Mouse (Mus musculus): Measurements from ENCODE around the gene L3mbtl3. TPM values are rescaled to one million over a fixed set of nuclear protein-coding genes. Genes with fewer than 3 reads are reported as not detected.

Gene L3mbtl3
- polyA plus RNA-seq, 1 experiment from 2014 or later, result 13.6 TPM

DNA sequence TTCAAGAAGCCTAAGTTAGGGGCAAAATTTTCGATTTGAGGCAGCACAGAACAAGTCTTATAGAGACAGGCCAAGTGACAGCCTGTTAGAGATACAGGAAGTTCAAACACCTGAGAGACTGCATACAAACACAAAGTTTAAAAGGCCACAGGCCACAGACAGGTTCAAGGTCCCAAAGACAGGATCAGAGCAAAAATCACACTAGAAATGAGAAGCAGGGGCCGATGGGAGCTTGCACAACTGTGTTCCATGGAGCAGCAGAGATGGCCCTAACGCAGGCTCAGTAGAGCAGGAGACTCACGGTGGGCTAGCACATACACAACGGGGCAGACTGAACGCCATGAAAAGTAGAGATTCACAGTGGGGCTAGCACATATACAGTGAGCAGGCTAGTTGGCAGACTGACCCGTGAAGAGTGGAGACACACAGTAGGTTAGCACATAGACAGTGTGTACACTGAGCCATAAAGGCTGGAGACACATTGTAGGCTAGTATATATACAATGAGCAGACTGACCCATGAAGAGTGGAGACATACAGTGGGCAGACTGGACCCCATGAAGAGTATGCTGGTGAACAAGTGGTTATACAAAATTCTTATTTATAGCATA is 24.5 kb downstream of the L3mbtl3 start:
- H3K9me3 ChIP-seq (ENCODE audit: control insufficient read depth, low read length), result peaks cover 7% of the 10 kb centered on the region; the same call in 1 of the 2 replicates
- no peak overlapping the region for H3K4me2 ChIP-seq (ENCODE audit: low read depth, low read length)
- no peak for ATAC-seq (ENCODE audit: low read depth)
- no peak overlapping the region for H3K9ac ChIP-seq (ENCODE audit: low read depth, low read length)
- no peak for DNase-seq (ENCODE audit: low spot score)
- H3K27me3 ChIP-seq (replicated peaks; ENCODE audit: control insufficient read depth, insufficient read depth, low read length), result no peaks in the 10 kb centered on the region
- H3K27ac ChIP-seq (replicated peaks; ENCODE audit: low read depth, low read length), result no peak overlapping the region
- no peak overlapping the region for H3K4me3 ChIP-seq (ENCODE audit: low read depth, low read length)
- no peaks in the 10 kb centered on the region for H3K4me1 ChIP-seq (ENCODE audit: control insufficient read depth, insufficient read depth, low read length)
- 82% methylated on average over 7 of the region's 7 CpGs for WGBS
- H3K36me3 ChIP-seq (ENCODE audit: control insufficient read depth, insufficient read depth, low read length), result peaks cover 12% of the 10 kb centered on the region

DNA sequence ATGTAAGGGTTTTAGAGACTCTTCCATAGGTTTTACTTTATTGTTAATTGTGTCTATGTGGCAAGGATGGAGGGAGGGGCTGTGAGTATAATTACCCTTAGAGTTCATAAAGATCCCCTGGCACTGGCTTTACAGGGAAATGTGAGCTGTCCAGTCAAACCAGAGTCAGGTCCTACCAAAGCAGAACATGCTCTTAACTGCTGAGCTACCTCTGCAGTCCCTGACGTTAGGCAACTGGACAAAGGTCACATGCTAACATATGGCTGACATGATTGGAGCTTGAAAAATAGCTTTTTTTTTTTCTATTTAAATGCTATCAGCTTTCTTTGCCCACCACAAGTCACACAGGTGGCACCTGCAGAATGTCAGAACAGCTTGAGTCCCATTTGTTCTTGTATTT is 25.6 kb downstream of the L3mbtl3 start:
- Histone ChIP-seq H3K27ac (replicated peaks; ENCODE audit: low read depth, low read length) (no peak overlapping the region), H3K4me2 (ENCODE audit: low read depth, low read length) (no peak overlapping the region), H3K9ac (ENCODE audit: low read depth, low read length) (no peak overlapping the region), H3K36me3 (ENCODE audit: control insufficient read depth, insufficient read depth, low read length) (peaks cover 8% of the 10 kb centered on the region), H3K4me1 (ENCODE audit: control insufficient read depth, insufficient read depth, low read length) (no peaks in the 10 kb centered on the region), H3K9me3 (ENCODE audit: control insufficient read depth, low read length) (no peaks in the 10 kb centered on the region), H3K27me3 (replicated peaks; ENCODE audit: control insufficient read depth, insufficient read depth, low read length) (no peaks in the 10 kb centered on the region), H3K4me3 (ENCODE audit: low read depth, low read length) (no peak overlapping the region)
- ATAC-seq (ENCODE audit: low read depth) (no peak), DNase-seq (ENCODE audit: low spot score) (no peak)
- WGBS, result 56% methylated on average over 1 of the region's 1 CpGs

DNA sequence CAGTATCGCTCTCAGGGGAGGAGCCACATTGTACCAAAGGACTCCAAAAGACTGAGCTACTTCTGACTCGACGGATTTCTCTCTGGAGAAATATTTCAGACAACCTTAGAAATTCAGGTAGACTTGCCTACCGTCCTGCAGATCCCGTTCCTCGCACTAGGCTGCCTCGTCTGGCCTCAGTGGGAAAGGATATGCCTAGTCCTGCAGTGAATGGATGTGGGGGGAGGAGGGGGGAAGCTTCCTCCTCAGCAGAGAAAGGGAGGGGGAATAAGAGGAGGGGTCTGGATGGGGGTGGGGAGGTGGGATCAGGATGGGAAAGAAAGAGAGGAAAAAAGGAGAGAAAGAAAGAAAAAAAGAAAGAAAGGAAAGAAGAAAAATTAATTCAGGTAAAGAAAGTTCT is 28.2 kb downstream of the L3mbtl3 start:
- no peak for ATAC-seq (ENCODE audit: low read depth)
- peaks cover 27% of the 10 kb centered on the region for H3K36me3 ChIP-seq (ENCODE audit: control insufficient read depth, insufficient read depth, low read length)
- H3K4me2 ChIP-seq (ENCODE audit: low read depth, low read length), result no peak overlapping the region
- DNase-seq (ENCODE audit: low spot score), result no peak
- H3K4me1 ChIP-seq (ENCODE audit: control insufficient read depth, insufficient read depth, low read length), result no peaks in the 10 kb centered on the region
- WGBS, result 41% methylated on average over 7 of the region's 7 CpGs
- H3K27ac ChIP-seq (replicated peaks; ENCODE audit: low read depth, low read length), result no peak overlapping the region
- no peak overlapping the region for H3K9ac ChIP-seq (ENCODE audit: low read depth, low read length)
- H3K9me3 ChIP-seq (ENCODE audit: control insufficient read depth, low read length), result no peaks in the 10 kb centered on the region
- no peaks in the 10 kb centered on the region for H3K27me3 ChIP-seq (replicated peaks; ENCODE audit: control insufficient read depth, insufficient read depth, low read length)
- no peak overlapping the region for H3K4me3 ChIP-seq (ENCODE audit: low read depth, low read length)

DNA sequence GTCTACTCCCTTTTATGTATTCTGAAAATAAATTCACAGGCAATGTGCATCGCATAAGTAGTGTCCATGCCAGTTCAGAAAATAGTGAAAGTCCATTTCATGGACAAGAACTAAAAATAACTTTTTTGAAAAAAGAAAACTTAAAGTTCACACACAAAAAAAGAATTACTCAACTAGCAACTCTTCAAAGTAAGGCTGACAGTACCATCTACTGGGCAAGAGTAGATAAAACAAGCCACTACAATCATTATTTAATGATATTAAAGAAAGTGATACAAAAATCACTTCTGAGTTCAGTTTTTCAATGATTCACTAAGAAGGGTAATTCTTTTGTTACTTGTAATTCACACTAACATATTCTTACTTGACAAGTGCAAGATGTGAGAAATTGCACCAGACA is 29.9 kb downstream of the L3mbtl3 start:
- WGBS, result 85% methylated on average over 1 of the region's 1 CpGs
- no peak for DNase-seq (ENCODE audit: low spot score)

DNA sequence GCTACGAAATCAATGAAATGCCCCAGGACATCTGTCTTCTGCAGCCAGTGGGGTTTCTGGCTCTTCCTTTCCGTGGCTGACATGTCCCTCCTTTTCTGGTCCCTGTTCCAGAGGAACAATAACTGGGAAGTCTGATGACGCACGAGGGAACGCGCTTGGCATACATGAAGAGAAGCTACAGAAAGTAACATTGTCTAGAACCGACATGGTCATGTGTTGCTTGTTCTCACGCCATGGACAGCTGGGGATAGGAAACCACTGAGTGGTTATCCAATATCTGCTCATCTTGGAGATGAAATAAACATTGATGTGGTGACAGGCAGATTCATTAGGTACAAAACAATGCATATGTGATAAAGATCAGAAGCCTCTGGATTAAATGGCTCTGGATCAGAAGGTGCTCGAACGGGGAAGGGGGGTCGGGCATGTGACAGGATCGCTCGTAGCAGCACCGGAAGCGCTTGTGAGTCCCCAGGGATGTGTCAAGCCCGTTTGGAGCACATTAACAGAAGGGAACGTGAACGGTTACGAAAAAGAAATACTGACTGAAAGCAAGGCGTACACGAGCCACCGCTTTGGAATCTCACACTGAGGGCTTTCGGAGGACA is 37.8 kb downstream of the L3mbtl3 start:
- Histone ChIP-seq H3K4me1 (ENCODE audit: control insufficient read depth, insufficient read depth, low read length) (no peaks in the 10 kb centered on the region), H3K4me2 (ENCODE audit: low read depth, low read length) (no peak overlapping the region), H3K27me3 (replicated peaks; ENCODE audit: control insufficient read depth, insufficient read depth, low read length) (no peaks in the 10 kb centered on the region), H3K9me3 (ENCODE audit: control insufficient read depth, low read length) (no peaks in the 10 kb centered on the region), H3K27ac (replicated peaks; ENCODE audit: low read depth, low read length) (no peak overlapping the region), H3K4me3 (ENCODE audit: low read depth, low read length) (no peak overlapping the region), H3K36me3 (ENCODE audit: control insufficient read depth, insufficient read depth, low read length) (peaks cover 92% of the 10 kb centered on the region), H3K9ac (ENCODE audit: low read depth, low read length) (no peak overlapping the region)
- ATAC-seq (ENCODE audit: low read depth) (no peak), DNase-seq (ENCODE audit: low spot score) (no peak)
- WGBS, result 85% methylated on average over 23 of the region's 23 CpGs

More for the DNA sequence above, 29.9 kb downstream of the L3mbtl3 start:
- no peaks in the 10 kb centered on the region for H3K4me1 ChIP-seq (ENCODE audit: control insufficient read depth, insufficient read depth, low read length)
- H3K9me3 ChIP-seq (ENCODE audit: control insufficient read depth, low read length), result no peaks in the 10 kb centered on the region
- no peak for ATAC-seq (ENCODE audit: low read depth)
- H3K9ac ChIP-seq (ENCODE audit: low read depth, low read length), result no peak overlapping the region
- no peak overlapping the region for H3K4me2 ChIP-seq (ENCODE audit: low read depth, low read length)
- H3K27me3 ChIP-seq (replicated peaks; ENCODE audit: control insufficient read depth, insufficient read depth, low read length), result no peaks in the 10 kb centered on the region
- H3K4me3 ChIP-seq (ENCODE audit: low read depth, low read length), result no peak overlapping the region
- peaks cover 39% of the 10 kb centered on the region for H3K36me3 ChIP-seq (ENCODE audit: control insufficient read depth, insufficient read depth, low read length)
- no peak overlapping the region for H3K27ac ChIP-seq (replicated peaks; ENCODE audit: low read depth, low read length)

DNA sequence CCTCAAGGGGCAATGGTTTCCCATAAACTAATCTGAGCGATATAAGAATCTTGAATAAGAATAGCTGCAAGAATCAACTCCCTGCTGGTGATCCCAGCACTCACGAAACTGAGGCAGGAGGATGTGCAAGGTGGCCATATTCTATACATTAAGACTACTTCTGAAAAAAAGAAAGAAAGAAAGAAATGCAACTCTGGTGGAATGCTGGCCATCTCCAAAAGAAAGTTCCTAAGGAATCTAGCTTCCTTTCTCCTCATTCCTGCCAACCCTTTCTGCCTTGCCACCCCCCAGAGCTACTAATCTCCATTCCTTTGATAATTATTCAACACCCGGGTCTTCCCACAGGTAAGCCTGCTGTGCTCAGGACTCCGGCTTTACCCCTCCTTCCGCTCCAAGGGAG is 41.8 kb downstream of the L3mbtl3 start:
- no peak for DNase-seq (ENCODE audit: low spot score)
- Histone ChIP-seq H3K4me2 (ENCODE audit: low read depth, low read length) (no peak overlapping the region), H3K4me3 (ENCODE audit: low read depth, low read length) (no peak overlapping the region), H3K4me1 (ENCODE audit: control insufficient read depth, insufficient read depth, low read length) (no peaks in the 10 kb centered on the region), H3K27ac (replicated peaks; ENCODE audit: low read depth, low read length) (no peak overlapping the region), H3K9ac (ENCODE audit: low read depth, low read length) (no peak overlapping the region), H3K9me3 (ENCODE audit: control insufficient read depth, low read length) (no peaks in the 10 kb centered on the region), H3K36me3 (ENCODE audit: control insufficient read depth, insufficient read depth, low read length) (peaks cover 67% of the 10 kb centered on the region), H3K27me3 (replicated peaks; ENCODE audit: control insufficient read depth, insufficient read depth, low read length) (no peaks in the 10 kb centered on the region)
- no peak for ATAC-seq (ENCODE audit: low read depth)
- WGBS, result 49% methylated on average over 5 of the region's 5 CpGs

DNA sequence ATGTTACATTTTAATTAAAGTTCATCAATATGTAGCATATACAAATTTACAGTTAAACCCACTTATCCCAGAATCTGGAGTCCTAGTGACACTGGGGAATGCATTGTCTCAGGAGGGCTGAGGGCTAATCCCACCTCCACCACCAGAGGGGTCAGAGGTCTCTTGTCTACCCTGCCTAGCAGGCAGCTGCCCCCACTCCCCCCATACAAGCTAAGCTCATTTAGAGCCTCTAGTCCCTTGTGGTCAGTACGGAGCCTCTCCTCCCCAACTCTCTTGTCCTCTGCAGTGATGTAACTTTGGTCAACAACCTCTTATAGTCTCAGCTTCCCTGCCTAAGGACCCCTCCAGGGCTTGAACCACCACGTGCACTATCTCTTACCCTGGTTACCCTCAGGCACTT is 43.0 kb downstream of the L3mbtl3 start:
- Histone ChIP-seq H3K27ac (replicated peaks; ENCODE audit: low read depth, low read length) (no peak overlapping the region), H3K4me2 (ENCODE audit: low read depth, low read length) (no peak overlapping the region), H3K4me3 (ENCODE audit: low read depth, low read length) (no peak overlapping the region), H3K9ac (ENCODE audit: low read depth, low read length) (no peak overlapping the region), H3K36me3 (ENCODE audit: control insufficient read depth, insufficient read depth, low read length) (peaks cover 63% of the 10 kb centered on the region), H3K9me3 (ENCODE audit: control insufficient read depth, low read length) (no peaks in the 10 kb centered on the region), H3K27me3 (replicated peaks; ENCODE audit: control insufficient read depth, insufficient read depth, low read length) (no peaks in the 10 kb centered on the region), H3K4me1 (ENCODE audit: control insufficient read depth, insufficient read depth, low read length) (no peaks in the 10 kb centered on the region)
- ATAC-seq (ENCODE audit: low read depth) (no peak), DNase-seq (ENCODE audit: low spot score) (no peak)
- WGBS, result 36% methylated on average over 2 of the region's 2 CpGs

DNA sequence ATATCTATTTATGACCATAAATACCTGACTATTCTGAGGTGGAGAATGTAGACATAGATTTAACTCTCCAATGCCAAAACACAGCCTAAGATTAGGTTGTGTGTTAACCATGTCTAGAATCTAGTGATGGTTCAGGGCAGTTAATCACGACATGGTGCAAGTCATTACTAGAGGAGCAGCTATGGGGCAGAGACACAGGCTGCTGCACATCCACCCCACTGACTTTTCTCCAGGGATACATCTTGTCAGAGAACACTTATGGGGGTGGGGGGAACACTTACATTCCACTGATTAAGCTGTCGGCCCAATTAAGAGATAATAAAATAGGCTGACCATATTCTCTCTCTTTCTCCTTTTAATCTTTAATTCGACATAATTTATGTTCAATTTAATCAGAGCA is 46.9 kb downstream of the L3mbtl3 start:
- ATAC-seq (ENCODE audit: low read depth), result no peak
- no peaks in the 10 kb centered on the region for H3K4me1 ChIP-seq (ENCODE audit: control insufficient read depth, insufficient read depth, low read length)
- no peak for DNase-seq (ENCODE audit: low spot score)
- no peak overlapping the region for H3K27ac ChIP-seq (replicated peaks; ENCODE audit: low read depth, low read length)
- 70% methylated on average over 3 of the region's 3 CpGs for WGBS
- peaks cover 61% of the 10 kb centered on the region for H3K36me3 ChIP-seq (ENCODE audit: control insufficient read depth, insufficient read depth, low read length)
- no peak overlapping the region for H3K4me2 ChIP-seq (ENCODE audit: low read depth, low read length)
- H3K9ac ChIP-seq (ENCODE audit: low read depth, low read length), result no peak overlapping the region
- H3K4me3 ChIP-seq (ENCODE audit: low read depth, low read length), result no peak overlapping the region
- H3K27me3 ChIP-seq (replicated peaks; ENCODE audit: control insufficient read depth, insufficient read depth, low read length), result no peaks in the 10 kb centered on the region
- no peaks in the 10 kb centered on the region for H3K9me3 ChIP-seq (ENCODE audit: control insufficient read depth, low read length)
